Mouse (Mus musculus) ES-Bruce4 (cell line): ENCODE data around the gene Sec14l3.

Experiments used
- CTCF ChIP-seq: IDR thresholded peaks from one replicate; pipeline ENCODE4 v1.8.1; 2011; ENCODE audit warnings: low read depth, low read length
- POLR2A ChIP-seq: IDR thresholded peaks from one replicate; pipeline ENCODE4 v1.8.1; 2011; ENCODE audit warnings: low read length; ENCODE audit not compliant: insufficient read depth

DNA sequence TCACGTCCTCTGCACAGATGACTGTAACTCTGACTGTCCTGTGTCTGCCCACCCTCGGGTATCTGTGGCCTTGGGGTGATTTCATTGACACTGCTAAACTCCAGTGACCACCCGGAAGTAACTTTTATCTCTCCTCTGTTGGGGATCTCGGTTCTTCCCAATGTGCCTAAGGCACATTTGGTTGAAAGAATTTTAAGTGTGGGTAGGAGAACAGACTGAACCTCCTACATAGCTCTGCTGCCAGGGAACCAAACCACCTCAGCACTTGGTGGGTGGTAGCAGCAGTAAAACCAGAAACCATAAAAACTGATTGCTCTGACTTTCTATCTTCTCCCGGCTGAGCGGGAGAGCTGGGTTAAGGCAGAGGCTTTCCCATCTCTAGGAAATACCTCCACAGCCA lies 40.8 kb downstream of the Sec14l3 start:
- TF ChIP-seq CTCF (no peak), POLR2A (no peak)
